Mouse (Mus musculus) central nervous system, embryonic 11.5 days (tissue): ENCODE data around the gene Olfr951. TPM values are rescaled to one million over a fixed set of nuclear protein-coding genes. Genes with fewer than 3 reads are reported as not detected.

Source experiments
- polyA plus RNA-seq: library from polyadenylated mRNA; depleted of rRNA; stranded (reverse); fragments of >200 nt; gene quantifications from 2 replicates; pipeline ENCODE4 v1.2.3, GENCODE M21; 2012; rRNA removed

Olfr951 gene
- polyA plus RNA-seq = not detected in 2 replicates

DNA sequence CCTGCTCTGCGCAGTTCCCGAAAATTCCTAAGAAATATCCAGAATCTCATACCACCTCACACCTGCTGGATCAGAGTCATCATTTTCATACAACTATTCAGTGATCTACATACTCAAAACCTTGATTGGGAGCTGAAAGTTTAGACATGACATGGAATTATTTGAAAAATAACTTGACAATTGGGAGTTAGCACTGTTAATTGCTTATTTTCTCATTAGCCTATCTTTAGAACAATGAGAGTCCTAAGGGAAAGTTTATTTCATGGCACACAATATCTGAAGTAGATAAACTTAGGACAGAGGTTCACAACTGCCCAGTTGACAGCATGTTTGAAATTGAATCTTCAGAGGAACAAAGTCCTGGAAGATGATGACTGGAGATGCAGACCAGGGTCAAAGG is at the start of gene Olfr951:
TSS of gene Olfr951 (plus strand) at position 301 of the 400 bp plus-strand sequence.

GRCm38 (mm10) chr9:39427048-39427447 is 39.8 kb downstream of the Olfr951 start, which contains the start of gene Olfr952:
Gene Olfr952 (minus strand): TSS chr9:39427148.

Other genes starting within 250 kb of the Olfr951 start
- gene Olfr943, start 221.1 kb upstream of the Olfr951 start, polyA plus RNA-seq = not detected in 2 replicates
- not detected in 2 replicates for gene Olfr944, start 185.5 kb upstream of the Olfr951 start, polyA plus RNA-seq
- not detected in 2 replicates for gene Olfr1537, start 137.4 kb upstream of the Olfr951 start, polyA plus RNA-seq
- not detected in 2 replicates for gene Olfr945, start 110.6 kb upstream of the Olfr951 start, polyA plus RNA-seq
- not detected in 2 replicates for gene Olfr948, start 61.4 kb upstream of the Olfr951 start, polyA plus RNA-seq
- gene Olfr952, start 39.7 kb downstream of the Olfr951 start, polyA plus RNA-seq = not detected in 2 replicates
- not detected in 2 replicates for gene Olfr954, start 69.3 kb downstream of the Olfr951 start, polyA plus RNA-seq
- not detected in 2 replicates for gene Olfr955, start 84.5 kb downstream of the Olfr951 start, polyA plus RNA-seq
- gene Olfr44, start 106.6 kb downstream of the Olfr951 start, polyA plus RNA-seq = not detected in 2 replicates
- gene Olfr957, start 128.4 kb downstream of the Olfr951 start, polyA plus RNA-seq = not detected in 2 replicates
- not detected in 2 replicates for gene Olfr958, start 166.6 kb downstream of the Olfr951 start, polyA plus RNA-seq
- not detected in 2 replicates for gene Olfr959, start 188.2 kb downstream of the Olfr951 start, polyA plus RNA-seq
- gene AW551984, start 217.0 kb downstream of the Olfr951 start, polyA plus RNA-seq = 13.6 and 24.2 TPM in 2 replicates
- 0.04 TPM in 1 of 2 replicates, not detected in the other for gene Olfr148, start 223.2 kb downstream of the Olfr951 start, polyA plus RNA-seq
- 0.07 TPM in 1 of 2 replicates, not detected in the other for gene Olfr960, start 234.0 kb downstream of the Olfr951 start, polyA plus RNA-seq